Mouse (Mus musculus): ENCODE measurements around the gene Fzr1. TPM values are rescaled to one million over a fixed set of nuclear protein-coding genes. Genes with fewer than 3 reads are reported as not detected.

Fzr1 gene
- total and polyA plus RNA-seq, 3 experiments: 20.7 to 115 TPM; not detected in 1

- peak overlapping the region; percentile 93 for H3K27ac ChIP-seq (ENCODE audit: control insufficient read depth, low read depth, low read length)
- H3K36me3 ChIP-seq (ENCODE audit: control insufficient read depth in 1 of 2, insufficient read depth in 2 of 2, low read length in 2 of 2): peaks cover 5 to 45% of the 10 kb centered on the region in 2 experiments; a peak in 3 of 4 replicates
- H3K4me1 ChIP-seq (ENCODE audit: control insufficient read depth in 1 of 2, insufficient read depth in 2 of 2, low read length in 2 of 2): peaks cover 31 to 48% of the 10 kb centered on the region in 2 experiments
- H3K9ac ChIP-seq (ENCODE audit: control insufficient read depth, low read depth, low read length, poor library complexity, severe bottlenecking): peak overlapping the region; percentile 82
- H3K9me3 ChIP-seq (replicated peaks; ENCODE audit: insufficient read depth, low read length): no peaks in the 10 kb centered on the region
- TF ChIP-seq KAT2A (conservative IDR thresholded peaks at IDR 0.05; ENCODE audit: low read depth, low read length) (no peak), TBP (IDR thresholded peaks at IDR 0.05; ENCODE audit: low read depth, low read length) (no peak), MXI1 (IDR thresholded peaks at IDR 0.05; ENCODE audit: low read depth, low read length) (no peak)
- no peaks in the 10 kb centered on the region for H3K27me3 ChIP-seq (ENCODE audit: control insufficient read depth in 1 of 2, insufficient read depth in 2 of 2, low read length in 2 of 2)
- no peak for DNase-seq (ENCODE audit: low read depth, low spot score)
- peak overlapping the region; percentile 61 to 69 for H3K4me3 ChIP-seq (ENCODE audit: control insufficient read depth in 1 of 2, insufficient read depth in 1 of 2, low read depth in 2 of 2, low read length in 2 of 2)
- peaks cover 31% of the 10 kb centered on the region for H3K79me2 ChIP-seq (ENCODE audit: control insufficient read depth, insufficient read depth, low read length, poor library complexity)
Observed at GRCm38 (mm10) chr10:81379183-81379553, 852 bp upstream of the Fzr1 start.

- peak overlapping the region; percentile 93 for H3K27ac ChIP-seq (ENCODE audit: control insufficient read depth, low read depth, low read length)
- TF ChIP-seq SMC3 (IDR thresholded peaks at IDR 0.05; ENCODE audit: low read depth, low read length): no peak
- TF ChIP-seq RAD21 (IDR thresholded peaks at IDR 0.05; ENCODE audit: low read depth, low read length): no peak
- TF ChIP-seq GABPA (IDR thresholded peaks at IDR 0.05; ENCODE audit: low read depth, low read length): 0 out of 2 replicates have a peak, but pooled peaks have one; percentile 22
- TF ChIP-seq MYB (IDR thresholded peaks at IDR 0.05; ENCODE audit: low read depth, low read length): no peak
- no peak for TF ChIP-seq GATA1 (IDR thresholded peaks at IDR 0.05; ENCODE audit: low read depth, low read length)
- TF ChIP-seq ZKSCAN1 (IDR thresholded peaks at IDR 0.05; ENCODE audit: low read depth, low read length): no peak
- TF ChIP-seq CTCF (IDR thresholded peaks at IDR 0.05 in 2 of 3, conservative IDR thresholded peaks at IDR 0.05 in 1 of 3; ENCODE audit: control insufficient read depth in 1 of 3, insufficient read depth in 1 of 3, low read depth in 2 of 3, low read length in 3 of 3, poor library complexity in 1 of 3, severe bottlenecking in 1 of 3): no peak
- TF ChIP-seq CHD2 (IDR thresholded peaks at IDR 0.05; ENCODE audit: low read length): no peak; the same call in 1 of the 2 replicates
- peak; percentile 91 for TF ChIP-seq SIN3A (IDR thresholded peaks at IDR 0.05; ENCODE audit: low read length)
- no peak for TF ChIP-seq E2F4 (IDR thresholded peaks at IDR 0.05; ENCODE audit: borderline replicate concordance, low read depth, low read length)
- TF ChIP-seq MEF2A (IDR thresholded peaks at IDR 0.05; ENCODE audit: extremely low read depth, insufficient replicate concordance, low read depth, low read length, poor library complexity, severe bottlenecking): no peak
- TF ChIP-seq POLR2AphosphoS2 (IDR thresholded peaks at IDR 0.05; ENCODE audit: low read length): no peak; the same call in 1 of the 2 replicates
- no peak; the same call in 1 of the 2 replicates for TF ChIP-seq RCOR1 (IDR thresholded peaks at IDR 0.05; ENCODE audit: low read depth, low read length)
- TF ChIP-seq USF1 (IDR thresholded peaks at IDR 0.05; ENCODE audit: low read depth, low read length): peak; percentile 47
- peak; percentile 96 for TF ChIP-seq ELF1 (IDR thresholded peaks at IDR 0.05; ENCODE audit: low read depth, low read length)
- no peak for TF ChIP-seq MAFK (IDR thresholded peaks at IDR 0.05; ENCODE audit: borderline replicate concordance, low read depth, low read length)
- peak; percentile 78; the same call in 1 of the 2 replicates for TF ChIP-seq ZMIZ1 (IDR thresholded peaks at IDR 0.05; ENCODE audit: low read depth, low read length)
- TF ChIP-seq TBP (IDR thresholded peaks at IDR 0.05; ENCODE audit: low read depth, low read length): peak; percentile 88
- TF ChIP-seq KAT2A (conservative IDR thresholded peaks at IDR 0.05; ENCODE audit: low read depth, low read length): no peak; the same call in 1 of the 2 replicates
- peak; percentile 35; the same call in 1 of the 2 replicates for TF ChIP-seq TCF12 (IDR thresholded peaks at IDR 0.05; ENCODE audit: low read depth, low read length)
- TF ChIP-seq MAX (IDR thresholded peaks at IDR 0.05; ENCODE audit: low read length): peak; percentile 58
- TF ChIP-seq BHLHE40 (IDR thresholded peaks at IDR 0.05; ENCODE audit: borderline replicate concordance, low read depth, low read length): no peak
- no peak for TF ChIP-seq ZNF384 (IDR thresholded peaks at IDR 0.05; ENCODE audit: low read depth, low read length)
- TF ChIP-seq EP300 (IDR thresholded peaks at IDR 0.05; ENCODE audit: low read depth in 1 of 2, low read length in 2 of 2): no peak; a peak in 1 of 4 replicates
- TF ChIP-seq USF2 (IDR thresholded peaks at IDR 0.05; ENCODE audit: borderline replicate concordance in 1 of 2, insufficient read depth in 1 of 2, low read depth in 1 of 2, low read length in 2 of 2): no peak
- peak; percentile 9 to 71; a peak in 3 of 4 replicates for TF ChIP-seq POLR2A (IDR thresholded peaks at IDR 0.05; ENCODE audit: control insufficient read depth in 1 of 2, insufficient read depth in 1 of 2, low read depth in 1 of 2, low read length in 2 of 2, poor library complexity in 1 of 2)
- TF ChIP-seq ZC3H11A (IDR thresholded peaks at IDR 0.05; ENCODE audit: low read depth, low read length): no peak
- peak; percentile 83 for TF ChIP-seq HCFC1 (IDR thresholded peaks at IDR 0.05; ENCODE audit: low read depth, low read length)
- peak; percentile 78 for TF ChIP-seq MAZ (IDR thresholded peaks at IDR 0.05; ENCODE audit: low read depth, low read length)
Observed at GRCm38 (mm10) chr10:81378553-81379182, 352 bp upstream of the Fzr1 start.

More at GRCm38 (mm10) chr10:81378553-81379182, 352 bp upstream of the Fzr1 start:
- Histone ChIP-seq H3K36me3 (ENCODE audit: control insufficient read depth in 1 of 2, insufficient read depth in 2 of 2, low read length in 2 of 2) (peaks cover 5 to 45% of the 10 kb centered on the region in 2 experiments), H3K79me2 (ENCODE audit: control insufficient read depth, insufficient read depth, low read length, poor library complexity) (peaks cover 35% of the 10 kb centered on the region), H3K27me3 (ENCODE audit: control insufficient read depth in 1 of 2, insufficient read depth in 2 of 2, low read length in 2 of 2) (no peaks in the 10 kb centered on the region), H3K4me1 (ENCODE audit: control insufficient read depth in 1 of 2, insufficient read depth in 2 of 2, low read length in 2 of 2) (peaks cover 31 to 48% of the 10 kb centered on the region in 2 experiments), H3K9ac (ENCODE audit: control insufficient read depth, low read depth, low read length, poor library complexity, severe bottlenecking) (peak overlapping the region; percentile 82), H3K4me3 (ENCODE audit: control insufficient read depth in 1 of 2, insufficient read depth in 1 of 2, low read depth in 2 of 2, low read length in 2 of 2) (peak overlapping the region; percentile 61 to 69), H3K9me3 (replicated peaks; ENCODE audit: insufficient read depth, low read length) (no peaks in the 10 kb centered on the region)
- peak; percentile 100 for DNase-seq (ENCODE audit: low read depth, low spot score)

Data from MEL (cell line).